Mouse (Mus musculus) CH12.LX (cell line): ENCODE data around the gene Hk2. TPM values are rescaled to one million over a fixed set of nuclear protein-coding genes. Genes with fewer than 3 reads are reported as not detected.

ENCODE experiments used
- DNase-seq: peaks from one replicate; pipeline ENCODE4 v3.0.0-alpha.2; 2013; ENCODE audit errors: extremely low read depth
- H3K27ac ChIP-seq: 2 replicates; pipeline ENCODE4 v1.5.1; 2012; ENCODE audit warnings: low read depth, mild to moderate bottlenecking, control low read depth, moderate library complexity; ENCODE audit not compliant: insufficient read depth
- H3K27me3 ChIP-seq: replicated peaks from 2 replicates; pipeline ENCODE3; 2012; ENCODE audit warnings: inconsistent platforms
- H3K36me3 ChIP-seq, 2 experiments: replicated peaks in 1 of 2; 2 replicates each; pipeline versions ENCODE3 to v1.6.1; 2012; ENCODE audit warnings: inconsistent platforms in 1 of 2, low read length in 1 of 2, mild to moderate bottlenecking in 1 of 2, mixed read lengths in 1 of 2, moderate library complexity in 1 of 2; ENCODE audit not compliant: control insufficient read depth in 1 of 2, insufficient read depth in 1 of 2
- H3K4me1 ChIP-seq, 2 experiments: 2 replicates each; pipeline ENCODE4 v1.6.1; 2012; ENCODE audit warnings: inconsistent platforms in 1 of 2, moderate library complexity in 1 of 2; ENCODE audit not compliant: insufficient read depth in 2 of 2, control insufficient read depth in 1 of 2
- H3K4me2 ChIP-seq: 2 replicates; pipeline ENCODE4 v1.6.1; 2012; ENCODE audit warnings: low read depth, mild to moderate bottlenecking, control low read depth; ENCODE audit not compliant: poor library complexity, insufficient read depth, severe bottlenecking
- H3K4me3 ChIP-seq, 3 experiments: fragments of 150-350 bp in 1 of 3; sonication (generic) in 1 of 3; replicated peaks in 1 of 3; 2 replicates each; pipeline versions ENCODE3 to v1.5.1; 2011 to 2012; ENCODE audit warnings: low read depth in 2 of 3, low read length in 2 of 3, mild to moderate bottlenecking in 2 of 3, moderate library complexity in 2 of 3, control low read depth in 1 of 3, improper control_type of control experiment in 1 of 3, inconsistent platforms in 1 of 3, mixed read lengths in 1 of 3; ENCODE audit not compliant: poor library complexity in 1 of 3
- H3K79me2 ChIP-seq: replicated peaks from 2 replicates; pipeline ENCODE4 v1.6.1; 2012; ENCODE audit warnings: mild to moderate bottlenecking, moderate library complexity; ENCODE audit not compliant: control insufficient read depth, poor library complexity, insufficient read depth, severe bottlenecking; ENCODE audit errors: extremely low read depth
- H3K9ac ChIP-seq: 2 replicates; pipeline ENCODE4 v1.6.1; 2012; ENCODE audit warnings: low read depth, mild to moderate bottlenecking, control low read depth, moderate library complexity; ENCODE audit not compliant: insufficient read depth
- H3K9me3 ChIP-seq: replicated peaks from 2 replicates; pipeline ENCODE3; 2012; ENCODE audit warnings: low read length, inconsistent platforms, mixed read lengths
- CHD2 ChIP-seq: IDR thresholded peaks from 2 replicates; pipeline ENCODE4 v1.6.1; 2011; ENCODE audit warnings: low read length, improper control_type of control experiment
- CTCF ChIP-seq, 2 experiments: IDR thresholded peaks in 1 of 2; conservative IDR thresholded peaks in 1 of 2; 2 replicates each; pipeline ENCODE4 v1.5.1; 2011 to 2012; ENCODE audit warnings: low read depth in 2 of 2, low read length in 2 of 2, improper control_type of control experiment in 1 of 2, inconsistent platforms in 1 of 2, mild to moderate bottlenecking in 1 of 2, moderate library complexity in 1 of 2
- ELF1 ChIP-seq: IDR thresholded peaks from 2 replicates; pipeline ENCODE4 v1.6.1; 2014; ENCODE audit warnings: low read depth, mild to moderate bottlenecking, inconsistent platforms, low read length, improper control_type of control experiment
- HCFC1 ChIP-seq: IDR thresholded peaks from 2 replicates; pipeline ENCODE4 v1.6.1; 2012; ENCODE audit warnings: low read depth, mild to moderate bottlenecking, inconsistent platforms, low read length, improper control_type of control experiment
- JUND ChIP-seq: conservative IDR thresholded peaks from 2 replicates; pipeline ENCODE4 v1.6.1; 2011; ENCODE audit warnings: low read depth, low read length, improper control_type of control experiment
- KAT2A ChIP-seq: IDR thresholded peaks from 2 replicates; pipeline ENCODE4 v1.6.1; 2012; ENCODE audit warnings: low read length, improper control_type of control experiment, inconsistent platforms; ENCODE audit not compliant: insufficient replicate concordance
- MAFK ChIP-seq: IDR thresholded peaks from 2 replicates; pipeline ENCODE4 v1.6.1; 2011; ENCODE audit warnings: low read length, improper control_type of control experiment; ENCODE audit not compliant: insufficient replicate concordance
- MAX ChIP-seq: IDR thresholded peaks from 2 replicates; pipeline ENCODE4 v1.6.1; 2011; ENCODE audit warnings: low read length, improper control_type of control experiment
- MEF2A ChIP-seq: IDR thresholded peaks from 2 replicates; pipeline ENCODE4 v1.6.1; 2014; ENCODE audit warnings: low read depth, mild to moderate bottlenecking, inconsistent platforms, low read length, improper control_type of control experiment, borderline replicate concordance
- MXI1 ChIP-seq: IDR thresholded peaks from 2 replicates; pipeline ENCODE4 v1.6.1; 2011; ENCODE audit warnings: mild to moderate bottlenecking, low read depth, low read length, improper control_type of control experiment
- MYC ChIP-seq: IDR thresholded peaks from 2 replicates; pipeline ENCODE4 v1.6.1; 2011; ENCODE audit warnings: low read depth, mild to moderate bottlenecking, improper control_type of control experiment, low read length
- NELFE ChIP-seq: IDR thresholded peaks from 2 replicates; pipeline ENCODE4 v1.6.1; 2011; ENCODE audit warnings: low read depth, low read length, improper control_type of control experiment
- NRF1 ChIP-seq: IDR thresholded peaks from 2 replicates; pipeline ENCODE4 v1.6.1; 2014; ENCODE audit warnings: low read depth, mild to moderate bottlenecking, inconsistent platforms, low read length, improper control_type of control experiment, moderate library complexity
- PAX5 ChIP-seq: IDR thresholded peaks from 2 replicates; pipeline ENCODE4 v1.6.1; 2012; ENCODE audit warnings: low read length, inconsistent platforms, mixed read lengths
- POLR2AphosphoS2 ChIP-seq: IDR thresholded peaks from 2 replicates; pipeline ENCODE4 v1.6.1; 2011; ENCODE audit warnings: low read depth, low read length, improper control_type of control experiment
- RAD21 ChIP-seq: IDR thresholded peaks from 2 replicates; pipeline ENCODE4 v1.6.1; 2011; ENCODE audit warnings: low read depth, mild to moderate bottlenecking, low read length, improper control_type of control experiment, moderate library complexity
- RCOR1 ChIP-seq: conservative IDR thresholded peaks from 2 replicates; pipeline ENCODE4 v1.6.1; 2012; ENCODE audit warnings: low read depth, mild to moderate bottlenecking, inconsistent platforms, low read length, improper control_type of control experiment
- SIN3A ChIP-seq: IDR thresholded peaks from 2 replicates; pipeline ENCODE4 v1.6.1; 2012; ENCODE audit warnings: low read length, improper control_type of control experiment, inconsistent platforms
- SMC3 ChIP-seq: IDR thresholded peaks from 2 replicates; pipeline ENCODE4 v1.6.1; 2011; ENCODE audit warnings: low read depth, low read length, improper control_type of control experiment
- UBTF ChIP-seq: IDR thresholded peaks from 2 replicates; pipeline ENCODE4 v1.6.1; 2012; ENCODE audit warnings: low read depth, mild to moderate bottlenecking, inconsistent platforms, low read length, improper control_type of control experiment, moderate library complexity
- USF1 ChIP-seq: IDR thresholded peaks from 2 replicates; pipeline ENCODE4 v1.6.1; 2014; ENCODE audit warnings: low read depth, mild to moderate bottlenecking, inconsistent platforms, low read length, improper control_type of control experiment
- USF2 ChIP-seq: conservative IDR thresholded peaks from 2 replicates; pipeline ENCODE4 v1.6.1; 2011; ENCODE audit warnings: low read depth, low read length, improper control_type of control experiment
- ZC3H11A ChIP-seq: IDR thresholded peaks from 2 replicates; pipeline ENCODE4 v1.6.1; 2012; ENCODE audit warnings: low read depth, mild to moderate bottlenecking, inconsistent platforms, low read length, improper control_type of control experiment
- ZMIZ1 ChIP-seq: IDR thresholded peaks from 2 replicates; pipeline ENCODE4 v1.6.1; 2012; ENCODE audit warnings: low read depth, mild to moderate bottlenecking, inconsistent platforms, low read length, improper control_type of control experiment
- ZNF384 ChIP-seq: IDR thresholded peaks from 2 replicates; pipeline ENCODE4 v1.6.1; 2012; ENCODE audit warnings: low read depth, low read length, improper control_type of control experiment, inconsistent platforms
- dilution Hi-C: fragments of 300-500 bp; cut with MboI; formaldehyde crosslinking; loops from 2 replicates; pipeline ENCODE4 v1.14.3; 2020; ENCODE audit warnings: low sequenced_read_pairs; ENCODE audit not compliant: extremely low pct_unique_long_range_greater_than_20kb, extremely low pct_ligation_motif_present
- in situ Hi-C: fragments of 300-500 bp; cut with MboI; formaldehyde crosslinking; loops from 3 replicates; pipeline ENCODE4 v1.14.3; 2019; ENCODE audit warnings: low sequenced_read_pairs, low pct_ligation_motif_present, low pct_unique_long_range_greater_than_20kb, mixed read lengths
- polyA plus RNA-seq: library from polyadenylated mRNA; unstranded; fragments of >175 nt; gene quantifications from 2 replicates; pipeline ENCODE4 v1.2.1, GENCODE M21; 2012; ENCODE audit warnings: low read depth; ENCODE audit not compliant: insufficient read length
- total RNA-seq, 2 experiments: library from RNA; depleted of rRNA; stranded (reverse); fragments of 300-350 nt in 1 of 2; fragments of >200 nt in 1 of 2; gene quantifications; 2 replicates each; pipeline ENCODE4 v1.2.3; 2012 to 2014

Gene Hk2
- total and polyA plus RNA-seq, 3 experiments, result 64.2 to 149 (median 75.3) TPM

GRCm38 (mm10) chr6:82772451-82773101 lies 1.7 kb downstream of the Hk2 start (continued):
- TF ChIP-seq PAX5 (no peak), ELF1 (no peak), CTCF (conservative IDR thresholded peaks at IDR 0.05 in 1 of 2, IDR thresholded peaks at IDR 0.05 in 1 of 2; ENCODE audit: low read depth in 2 of 2, low read length in 2 of 2) (no peak), NRF1 (no peak), MXI1 (no peak), CHD2 (no peak; the same call in 1 of the 2 replicates), RCOR1 (no peak; the same call in 1 of the 2 replicates), JUND (no peak), MAFK (no peak)

DNA sequence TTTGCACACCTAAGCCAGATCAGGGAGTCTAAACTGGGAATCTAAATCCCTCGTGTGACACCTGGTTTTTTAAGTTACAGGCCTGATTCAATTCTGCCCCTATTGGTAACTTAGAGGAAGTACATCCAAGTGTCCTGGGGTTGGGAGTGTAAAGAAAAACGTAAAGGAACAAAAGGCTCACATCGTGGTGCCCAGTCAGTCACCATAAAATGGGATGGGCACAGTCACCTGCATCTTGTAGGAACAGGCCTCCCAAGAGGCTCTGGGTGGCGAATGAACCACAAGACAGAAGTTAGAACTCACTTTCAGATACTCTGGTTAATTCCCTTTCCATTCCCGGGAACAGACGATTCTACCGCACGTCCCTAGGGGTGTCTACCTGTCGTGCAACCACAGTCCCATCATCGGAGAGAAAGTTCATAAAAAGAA lies 2.3 kb downstream of the Hk2 start:
- Histone ChIP-seq H3K36me3 (peaks cover 0 to 21% of the 10 kb centered on the region in 2 experiments), H3K79me2 (peaks cover 61% of the 10 kb centered on the region), H3K4me3 (peak overlapping the region; percentile 67 to 97 (median 75)), H3K4me2 (peak overlapping the region; percentile 99), H3K4me1 (peaks cover 9 to 47% of the 10 kb centered on the region in 2 experiments), H3K27me3 (peaks cover 4% of the 10 kb centered on the region), H3K27ac (peak overlapping the region; percentile 88; the same call in 1 of the 2 replicates), H3K9me3 (no peaks in the 10 kb centered on the region), H3K9ac (peak overlapping the region; percentile 88)
- TF ChIP-seq SIN3A (peak; percentile 66; the same call in 1 of the 2 replicates), MYC (peak; percentile 64; the same call in 1 of the 2 replicates), CTCF (conservative IDR thresholded peaks at IDR 0.05 in 1 of 2, IDR thresholded peaks at IDR 0.05 in 1 of 2; ENCODE audit: low read depth in 2 of 2, low read length in 2 of 2) (peak; percentile 49 to 65), SMC3 (peak; percentile 30; the same call in 1 of the 2 replicates), RAD21 (peak; percentile 47), MXI1 (peak; percentile 51), ZMIZ1 (no peak), KAT2A (no peak)
- in situ Hi-C loops (loop anchor here (10.0 kb wide), 1 partner anchor 73 kb away; no protein-coding TSS in a partner anchor), dilution Hi-C loops (no loop called here)
- peak; percentile 74 for DNase-seq

DNA sequence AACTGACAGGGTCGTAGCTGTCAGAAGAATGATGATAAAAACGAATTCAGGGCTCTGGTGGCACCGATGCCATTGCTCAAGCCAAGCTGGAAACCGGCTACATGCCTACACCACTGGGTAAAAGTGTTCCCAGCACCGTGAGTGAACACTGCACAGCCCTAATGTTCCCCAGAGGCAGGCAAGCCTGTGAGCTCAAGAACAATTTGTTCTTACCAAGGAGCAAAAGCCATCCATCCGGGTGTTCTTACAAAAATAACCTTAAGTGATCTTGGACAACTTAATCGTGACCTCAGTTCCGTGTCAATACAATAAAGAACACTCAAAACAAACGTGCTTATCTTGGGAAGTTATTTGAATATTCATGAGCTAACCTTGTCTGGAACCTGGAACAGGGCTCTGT lies 3.2 kb downstream of the Hk2 start:
- 0 out of 2 replicates have a peak overlapping the region, but pooled peaks have one; percentile 32 for H3K27ac ChIP-seq
- TF ChIP-seq MYC (no peak), NELFE (no peak), MXI1 (no peak), POLR2AphosphoS2 (no peak), PAX5 (no peak), RCOR1 (no peak), MAX (no peak), ZC3H11A (no peak), NRF1 (no peak), USF2 (no peak), MEF2A (no peak), ZNF384 (no peak), USF1 (no peak), HCFC1 (no peak), ELF1 (no peak), UBTF (no peak), CTCF (conservative IDR thresholded peaks at IDR 0.05 in 1 of 2, IDR thresholded peaks at IDR 0.05 in 1 of 2; ENCODE audit: low read depth in 2 of 2, low read length in 2 of 2) (no peak)
- TF ChIP-seq, all 38 proteins: peak for 0
- Histone ChIP-seq H3K79me2 (peaks cover 70% of the 10 kb centered on the region), H3K4me1 (peaks cover 16 to 57% of the 10 kb centered on the region in 2 experiments), H3K36me3 (peaks cover 0 to 31% of the 10 kb centered on the region in 2 experiments), H3K9me3 (no peaks in the 10 kb centered on the region), H3K27me3 (peaks cover 4% of the 10 kb centered on the region), H3K4me3 (peak overlapping the region; percentile 67 to 97 (median 75)), H3K9ac (peak overlapping the region; percentile 88), H3K4me2 (peak overlapping the region; percentile 99)
- dilution Hi-C loops, result no loop called here
- in situ Hi-C loops, result loop anchor here (10.0 kb wide), 1 partner anchor 74 kb away; no protein-coding TSS in a partner anchor
- no peak for DNase-seq
